Mouse (Mus musculus) midbrain, postnatal 0 days (tissue): ENCODE measurements around the gene Sdk1. TPM values are rescaled to one million over a fixed set of nuclear protein-coding genes. Genes with fewer than 3 reads are reported as not detected.
A peak's percentile ranks its signal among the peaks of the same experiment; 100 is the strongest.

Experiments
- ATAC-seq: fragments of 200-750 bp; cut with Nextera tagmentation; 2 replicates; pipeline ENCODE4 v1.8.0; 2017; ENCODE audit warnings: moderate number of reproducible peaks, mild to moderate bottlenecking, moderate TSS enrichment, moderate library complexity; ENCODE audit not compliant: low FRiP score
- DNase-seq: peaks from one replicate; pipeline ENCODE4 v3.0.0-alpha.2; 2015; ENCODE audit warnings: low spot score
- H3K27ac ChIP-seq: fragments of 300-500 bp; sonication (generic); 2 replicates; pipeline ENCODE4 v1.5.1; 2014; ENCODE audit warnings: low read depth, mild to moderate bottlenecking, low read length, mixed read lengths
- H3K27me3 ChIP-seq: fragments of 300-500 bp; sonication (generic); 2 replicates; pipeline ENCODE4 v1.6.1; 2014; ENCODE audit warnings: low read length, control low read depth, mixed read lengths; ENCODE audit not compliant: insufficient read depth
- H3K36me3 ChIP-seq: fragments of 300-500 bp; sonication (generic); 2 replicates; pipeline ENCODE4 v1.6.1; 2014; ENCODE audit warnings: low read length, control low read depth, mixed read lengths; ENCODE audit not compliant: insufficient read depth
- H3K4me1 ChIP-seq: fragments of 300-500 bp; sonication (generic); 2 replicates; pipeline ENCODE4 v1.6.1; 2014; ENCODE audit warnings: mild to moderate bottlenecking, control low read depth, antibody characterized with exemption, low read length, mixed read lengths; ENCODE audit not compliant: insufficient read depth
- H3K4me2 ChIP-seq: fragments of 300-500 bp; sonication (generic); 2 replicates; pipeline ENCODE4 v1.6.1; 2014; ENCODE audit warnings: low read depth, mild to moderate bottlenecking, low read length, mixed read lengths; ENCODE audit not compliant: poor library complexity, severe bottlenecking
- H3K4me3 ChIP-seq: fragments of 300-500 bp; sonication (generic); 2 replicates; pipeline ENCODE4 v1.5.1; 2014; ENCODE audit warnings: low read depth, mild to moderate bottlenecking, low read length, moderate library complexity
- H3K9ac ChIP-seq: fragments of 300-500 bp; sonication (generic); replicated peaks from 2 replicates; pipeline ENCODE4 v1.6.1; 2014; ENCODE audit warnings: mild to moderate bottlenecking, low read length, moderate library complexity, mixed read lengths; ENCODE audit not compliant: poor library complexity, severe bottlenecking
- H3K9me3 ChIP-seq: fragments of 300-500 bp; sonication (generic); 2 replicates; pipeline ENCODE4 v1.6.1; 2016; ENCODE audit warnings: low read length, control low read depth
- CTCF ChIP-seq: IDR thresholded peaks from 2 replicates; pipeline ENCODE4 v1.5.1; 2016; ENCODE audit warnings: antibody characterized with exemption, mild to moderate bottlenecking
- WGBS: fragments of 180-500 bp; shearing (Covaris S2); extraction: QIAGEN DNeasy Blood & Tissue Kit; methylation state at CpG from one replicate; pipeline ENCODE4 v1.1.7; 2014; 5-methylcytosine and 5-hydroxymethylcytosine counted together
- polyA plus RNA-seq: library from polyadenylated mRNA; unstranded; fragments of >200 nt; fragmentation: Nextera tagmentation; extraction: Ambion mirVana; gene quantifications from 2 replicates; pipeline ENCODE4 v1.2.1, GENCODE M21; 2015
- total RNA-seq: library from RNA; depleted of rRNA; stranded (reverse); fragments of >200 nt; gene quantifications from 2 replicates; pipeline ENCODE4 v1.2.3, GENCODE M21; 2014

Gene Sdk1
- total and polyA plus RNA-seq, 2 experiments from 2014 or later = 2.6 to 26.7 TPM

DNA sequence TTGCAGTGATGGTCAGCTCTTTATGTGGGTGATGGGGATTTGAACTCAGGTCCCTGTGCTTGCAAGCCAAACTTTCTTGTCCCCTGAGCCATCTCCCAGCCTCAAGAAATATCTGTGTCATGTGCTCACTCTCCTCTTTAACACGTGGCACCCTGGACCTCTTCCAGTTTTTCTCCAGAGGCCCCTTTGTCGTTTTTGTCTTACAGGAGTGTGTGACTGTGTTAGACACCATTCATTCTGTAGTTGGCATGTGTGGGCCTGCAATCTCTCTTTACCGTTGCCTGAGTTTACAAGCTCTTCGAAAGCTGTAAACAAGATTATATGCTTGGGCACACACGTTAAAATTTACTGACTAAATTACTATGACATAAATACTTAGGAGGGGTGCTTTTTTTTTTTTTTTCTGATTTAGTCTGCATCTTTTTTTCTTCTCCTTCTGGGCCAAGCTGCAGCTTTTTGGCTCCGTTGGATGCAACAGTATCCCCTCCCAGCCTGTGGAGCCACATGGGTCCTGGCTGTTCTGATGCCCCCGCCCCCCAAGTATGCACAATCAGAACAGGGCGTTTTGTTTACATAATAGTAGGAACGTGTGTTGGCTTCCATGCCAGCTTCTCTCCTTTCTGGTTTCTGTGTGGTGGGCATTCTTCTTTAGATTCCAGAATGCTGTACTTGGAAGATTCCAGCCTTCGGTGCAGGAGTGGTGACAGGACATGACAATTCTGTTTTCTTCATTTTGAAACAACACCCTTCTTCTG lies 527.6 kb downstream of the Sdk1 start:
- Histone ChIP-seq H3K4me1 (no peaks in the 10 kb centered on the region), H3K36me3 (no peaks in the 10 kb centered on the region), H3K9me3 (0 out of 2 replicates have a peak, but pooled peaks cover 3% of the 10 kb centered on the region), H3K4me3 (no peak overlapping the region), H3K27ac (no peak overlapping the region), H3K4me2 (no peak overlapping the region), H3K27me3 (no peaks in the 10 kb centered on the region), H3K9ac (no peak overlapping the region)
- DNase-seq (peak; percentile 63), ATAC-seq (no peak)
- TF ChIP-seq CTCF = no peak
- WGBS = 48% methylated on average over 10 of the region's 10 CpGs

DNA sequence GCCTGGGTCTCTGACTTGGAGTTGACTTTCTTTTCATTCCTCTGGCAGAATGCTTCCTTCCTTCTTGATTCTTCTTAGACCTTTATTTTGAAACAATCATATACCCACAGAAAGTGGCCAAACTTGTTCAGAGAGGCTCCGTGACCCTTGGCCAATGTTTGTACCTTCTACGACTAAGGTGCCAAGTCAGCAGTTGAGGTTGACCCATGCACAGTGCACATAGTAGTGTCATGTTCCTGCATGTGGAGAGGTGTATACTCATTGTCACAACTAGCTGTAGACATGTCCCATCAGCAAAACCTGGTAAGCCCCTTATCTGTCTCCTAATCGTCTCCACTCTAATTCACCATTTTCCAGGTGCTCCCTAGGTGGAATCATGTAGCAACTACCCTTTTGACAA lies 530.2 kb downstream of the Sdk1 start:
- H3K9ac ChIP-seq = no peak overlapping the region
- DNase-seq (no peak), ATAC-seq (no peak)
- H3K36me3 ChIP-seq = no peaks in the 10 kb centered on the region
- H3K27ac ChIP-seq = no peak overlapping the region
- no peak overlapping the region for H3K4me3 ChIP-seq
- 0 out of 2 replicates have a peak, but pooled peaks cover 5% of the 10 kb centered on the region for H3K9me3 ChIP-seq
- WGBS = 93% methylated on average over 3 of the region's 3 CpGs
- no peaks in the 10 kb centered on the region for H3K27me3 ChIP-seq
- no peaks in the 10 kb centered on the region for H3K4me1 ChIP-seq
- no peak overlapping the region for H3K4me2 ChIP-seq
- TF ChIP-seq CTCF = no peak

GRCm38 (mm10) chr5:141778231-141778630 lies 536.9 kb downstream of the Sdk1 start:
- no peak overlapping the region for H3K9ac ChIP-seq
- no peak overlapping the region for H3K27ac ChIP-seq
- 0 out of 2 replicates have a peak, but pooled peaks cover 5% of the 10 kb centered on the region for H3K9me3 ChIP-seq
- no peaks in the 10 kb centered on the region for H3K36me3 ChIP-seq
- DNase-seq (no peak), ATAC-seq (no peak)
- no peak overlapping the region for H3K4me2 ChIP-seq
- 55% methylated on average over 4 of the region's 4 CpGs for WGBS
- TF ChIP-seq CTCF = no peak
- no peaks in the 10 kb centered on the region for H3K27me3 ChIP-seq
- no peaks in the 10 kb centered on the region for H3K4me1 ChIP-seq
- no peak overlapping the region for H3K4me3 ChIP-seq

- Histone ChIP-seq H3K4me2 (no peak overlapping the region), H3K27ac (no peak overlapping the region), H3K36me3 (no peaks in the 10 kb centered on the region), H3K27me3 (no peaks in the 10 kb centered on the region), H3K4me1 (no peaks in the 10 kb centered on the region), H3K9me3 (no peaks in the 10 kb centered on the region), H3K4me3 (no peak overlapping the region), H3K9ac (no peak overlapping the region)
- WGBS = 93% methylated on average over 2 of the region's 2 CpGs
- TF ChIP-seq CTCF = no peak
- ATAC-seq (no peak), DNase-seq (no peak)
Observed at GRCm38 (mm10) chr5:141781142-141781541, 539.9 kb downstream of the Sdk1 start.

DNA sequence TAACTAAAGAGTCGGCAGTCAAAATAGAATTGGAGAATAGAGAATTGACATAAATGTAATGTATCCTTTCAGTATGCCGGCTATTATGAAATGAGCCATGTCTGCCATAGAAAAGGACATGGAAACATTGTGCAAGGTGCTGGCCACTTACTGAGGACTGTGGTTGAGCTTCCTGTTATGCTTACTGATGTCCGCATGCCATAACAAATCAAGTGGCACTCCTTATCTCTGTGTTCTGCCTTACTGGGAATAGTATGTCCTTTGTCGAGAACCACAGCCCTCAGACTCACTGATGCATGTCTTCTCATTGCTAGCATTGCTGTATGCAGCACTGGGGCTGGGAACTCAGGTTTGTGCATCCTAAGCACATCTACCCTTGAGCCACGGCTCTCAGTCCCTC lies 541.0 kb downstream of the Sdk1 start:
- DNase-seq (no peak), ATAC-seq (no peak)
- Histone ChIP-seq H3K4me1 (no peaks in the 10 kb centered on the region), H3K9me3 (no peaks in the 10 kb centered on the region), H3K27ac (no peak overlapping the region), H3K36me3 (no peaks in the 10 kb centered on the region), H3K27me3 (no peaks in the 10 kb centered on the region), H3K4me3 (no peak overlapping the region), H3K4me2 (no peak overlapping the region), H3K9ac (no peak overlapping the region)
- WGBS = 89% methylated on average over 5 of the region's 5 CpGs
- no peak for TF ChIP-seq CTCF

- H3K9ac ChIP-seq = no peak overlapping the region
- DNase-seq (no peak), ATAC-seq (no peak)
- no peaks in the 10 kb centered on the region for H3K9me3 ChIP-seq
- no peak overlapping the region for H3K4me3 ChIP-seq
- TF ChIP-seq CTCF = no peak
- no peak overlapping the region for H3K27ac ChIP-seq
- H3K36me3 ChIP-seq = no peaks in the 10 kb centered on the region
- H3K27me3 ChIP-seq = no peaks in the 10 kb centered on the region
- 93% methylated on average over 7 of the region's 7 CpGs for WGBS
- no peaks in the 10 kb centered on the region for H3K4me1 ChIP-seq
- no peak overlapping the region for H3K4me2 ChIP-seq
Observed at GRCm38 (mm10) chr5:141783516-141783915, 542.2 kb downstream of the Sdk1 start.
